Mouse (Mus musculus): Measurements from ENCODE around the gene Cep83. TPM values are rescaled to one million over a fixed set of nuclear protein-coding genes. Genes with fewer than 3 reads are reported as not detected.
A peak's percentile ranks its signal among the peaks of the same experiment; 100 is the strongest.

The Cep83 gene
- total and polyA plus RNA-seq, 3 experiments = 5.3 to 21.2 (median 18.8) TPM

- TF ChIP-seq CTCF (IDR thresholded peaks at IDR 0.05) (no peak), POLR2A (IDR thresholded peaks at IDR 0.05; ENCODE audit: insufficient read depth, low read depth, low read length) (no peak), EP300 (IDR thresholded peaks at IDR 0.05; ENCODE audit: insufficient read depth, low read depth, low read length) (no peak)
- Histone ChIP-seq H3K27ac (no peak overlapping the region), H3K4me1 (ENCODE audit: control insufficient read depth, insufficient read depth, low read length) (no peaks in the 10 kb centered on the region), H3K9ac (ENCODE audit: low read depth, low read length) (no peak overlapping the region), H3K79me2 (replicated peaks; ENCODE audit: control insufficient read depth, insufficient read depth, low read length) (no peaks in the 10 kb centered on the region), H3K4me3 (no peak overlapping the region), H3K27me3 (ENCODE audit: control insufficient read depth, insufficient read depth, low read length) (no peaks in the 10 kb centered on the region), H3K36me3 (ENCODE audit: control insufficient read depth, insufficient read depth, low read length) (no peaks in the 10 kb centered on the region)
- no peak for DNase-seq
- WGBS = 41% methylated on average over 2 of the region's 2 CpGs
- intact Hi-C loops (cut with DNase I) = no loop called here
These were observed 51.8 kb downstream of the Cep83 start for GRCm38 (mm10) chr10:94740221-94740620.

- Histone ChIP-seq H3K4me3 (no peak overlapping the region), H3K36me3 (ENCODE audit: control insufficient read depth, insufficient read depth, low read length) (no peaks in the 10 kb centered on the region), H3K9ac (ENCODE audit: low read depth, low read length) (no peak overlapping the region), H3K4me1 (ENCODE audit: control insufficient read depth, insufficient read depth, low read length) (no peaks in the 10 kb centered on the region), H3K27ac (no peak overlapping the region), H3K79me2 (replicated peaks; ENCODE audit: control insufficient read depth, insufficient read depth, low read length) (no peaks in the 10 kb centered on the region), H3K27me3 (ENCODE audit: control insufficient read depth, insufficient read depth, low read length) (no peaks in the 10 kb centered on the region)
- no peak for TF ChIP-seq CTCF (IDR thresholded peaks at IDR 0.05)
- no peak for TF ChIP-seq POLR2A (IDR thresholded peaks at IDR 0.05; ENCODE audit: insufficient read depth, low read depth, low read length)
- TF ChIP-seq EP300 (IDR thresholded peaks at IDR 0.05; ENCODE audit: insufficient read depth, low read depth, low read length) = no peak
- no peak for DNase-seq
- intact Hi-C loops (cut with DNase I) = no loop called here
- 96% methylated on average over 3 of the region's 3 CpGs for WGBS
These were observed 53.0 kb downstream of the Cep83 start for GRCm38 (mm10) chr10:94741459-94741858.

DNA sequence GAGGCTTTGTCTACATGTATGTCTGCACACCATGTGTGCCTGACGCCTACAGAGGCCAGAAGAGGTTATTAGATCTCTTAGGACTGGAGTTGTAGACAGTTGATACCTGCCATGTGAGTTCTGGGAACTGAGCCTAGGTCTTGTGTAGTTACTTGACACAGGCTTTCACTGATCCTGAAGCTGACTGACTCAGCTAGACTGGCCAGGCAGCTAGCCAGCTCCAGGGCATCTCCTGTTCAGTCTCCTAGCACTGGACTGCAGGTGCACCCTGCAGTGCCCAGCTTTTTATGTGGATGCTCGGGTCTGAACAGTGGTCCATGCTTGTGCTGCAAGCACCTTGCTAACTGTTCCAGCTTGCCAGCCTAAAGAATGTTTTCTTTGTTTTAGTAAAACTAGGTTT, 58.6 kb downstream of the Cep83 start:
- 80% methylated on average over 2 of the region's 2 CpGs for WGBS

DNA sequence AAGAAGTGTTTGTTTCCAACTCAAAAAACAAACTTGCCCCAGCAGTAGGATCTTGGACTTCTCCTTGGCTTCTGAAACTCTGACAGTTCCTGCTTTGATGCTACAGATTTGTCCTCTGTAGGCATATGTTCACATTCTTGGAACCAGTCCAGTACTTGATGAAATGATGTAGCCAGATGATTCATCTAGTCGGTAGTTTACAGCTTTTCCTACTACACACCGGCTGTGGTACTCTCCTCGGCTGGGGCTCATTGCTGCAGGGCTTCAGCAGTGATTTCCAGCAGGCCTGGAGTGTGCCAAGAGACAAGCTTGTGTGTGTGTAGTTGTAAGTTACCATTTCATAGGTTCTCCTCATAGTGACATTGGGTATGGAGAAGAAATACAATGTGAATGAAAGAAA, 83.0 kb downstream of the Cep83 start:
- TF ChIP-seq CTCF (IDR thresholded peaks at IDR 0.05) = no peak
- no peak for TF ChIP-seq POLR2A (IDR thresholded peaks at IDR 0.05; ENCODE audit: insufficient read depth, low read depth, low read length)
- no peak for TF ChIP-seq EP300 (IDR thresholded peaks at IDR 0.05; ENCODE audit: insufficient read depth, low read depth, low read length)
- H3K79me2 ChIP-seq (replicated peaks; ENCODE audit: control insufficient read depth, insufficient read depth, low read length) = no peaks in the 10 kb centered on the region
- H3K9ac ChIP-seq (ENCODE audit: low read depth, low read length) = no peak overlapping the region
- intact Hi-C loops (cut with DNase I) = loop anchor here (5.0 kb wide), 1 partner anchor 149 kb away; no protein-coding TSS in a partner anchor
- DNase-seq = no peak
- no peak overlapping the region for H3K27ac ChIP-seq
- WGBS = 31% methylated on average over 3 of the region's 3 CpGs
- H3K27me3 ChIP-seq (ENCODE audit: control insufficient read depth, insufficient read depth, low read length) = no peaks in the 10 kb centered on the region
- no peaks in the 10 kb centered on the region; the same call in 1 of the 2 replicates for H3K36me3 ChIP-seq (ENCODE audit: control insufficient read depth, insufficient read depth, low read length)
- H3K4me3 ChIP-seq = no peak overlapping the region
- no peaks in the 10 kb centered on the region for H3K4me1 ChIP-seq (ENCODE audit: control insufficient read depth, insufficient read depth, low read length)

More for the DNA sequence above, 58.6 kb downstream of the Cep83 start:
- Histone ChIP-seq H3K27me3 (ENCODE audit: control insufficient read depth, insufficient read depth, low read length) (no peaks in the 10 kb centered on the region), H3K36me3 (ENCODE audit: control insufficient read depth, insufficient read depth, low read length) (no peaks in the 10 kb centered on the region), H3K4me3 (no peak overlapping the region), H3K79me2 (replicated peaks; ENCODE audit: control insufficient read depth, insufficient read depth, low read length) (no peaks in the 10 kb centered on the region), H3K4me1 (ENCODE audit: control insufficient read depth, insufficient read depth, low read length) (no peaks in the 10 kb centered on the region), H3K27ac (no peak overlapping the region), H3K9ac (ENCODE audit: low read depth, low read length) (no peak overlapping the region)
- intact Hi-C loops (cut with DNase I) = no loop called here
- peak; percentile 17 to 25 for DNase-seq
- TF ChIP-seq POLR2A (IDR thresholded peaks at IDR 0.05; ENCODE audit: insufficient read depth, low read depth, low read length) (no peak), EP300 (IDR thresholded peaks at IDR 0.05; ENCODE audit: insufficient read depth, low read depth, low read length) (no peak), CTCF (IDR thresholded peaks at IDR 0.05) (no peak)

DNA sequence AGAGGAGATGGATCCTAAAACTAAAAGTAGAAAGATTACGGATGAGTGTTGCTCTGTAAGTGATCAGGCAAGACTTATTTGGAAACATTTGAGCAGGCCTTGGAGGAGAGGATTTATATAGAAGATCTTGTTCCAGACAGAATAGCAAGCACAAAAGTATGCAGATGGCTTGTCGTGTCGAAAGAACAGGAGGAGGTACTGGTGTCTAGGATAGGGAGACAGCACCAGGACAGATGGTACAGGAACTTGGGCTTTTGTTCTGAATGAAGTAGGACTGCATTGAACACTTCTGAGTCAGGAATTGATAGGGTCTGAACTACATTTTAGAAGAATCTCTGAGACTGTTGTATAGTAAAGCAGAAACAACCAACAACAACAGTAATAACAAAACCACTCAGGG, 89.1 kb downstream of the Cep83 start:
- H3K4me1 ChIP-seq (ENCODE audit: control insufficient read depth, insufficient read depth, low read length) = no peaks in the 10 kb centered on the region
- H3K4me3 ChIP-seq = no peak overlapping the region
- no peaks in the 10 kb centered on the region for H3K36me3 ChIP-seq (ENCODE audit: control insufficient read depth, insufficient read depth, low read length)
- intact Hi-C loops (cut with DNase I) = no loop called here
- TF ChIP-seq CTCF (IDR thresholded peaks at IDR 0.05) = no peak
- no peaks in the 10 kb centered on the region for H3K79me2 ChIP-seq (replicated peaks; ENCODE audit: control insufficient read depth, insufficient read depth, low read length)
- H3K27ac ChIP-seq = no peak overlapping the region
- WGBS = 96% methylated on average over 3 of the region's 3 CpGs
- DNase-seq = no peak
- no peak overlapping the region for H3K9ac ChIP-seq (ENCODE audit: low read depth, low read length)
- no peaks in the 10 kb centered on the region for H3K27me3 ChIP-seq (ENCODE audit: control insufficient read depth, insufficient read depth, low read length)

- Histone ChIP-seq H3K4me1 (ENCODE audit: control insufficient read depth, insufficient read depth, low read length) (no peaks in the 10 kb centered on the region), H3K79me2 (replicated peaks; ENCODE audit: control insufficient read depth, insufficient read depth, low read length) (no peaks in the 10 kb centered on the region), H3K36me3 (ENCODE audit: control insufficient read depth, insufficient read depth, low read length) (no peaks in the 10 kb centered on the region), H3K27me3 (ENCODE audit: control insufficient read depth, insufficient read depth, low read length) (no peaks in the 10 kb centered on the region), H3K9ac (ENCODE audit: low read depth, low read length) (no peak overlapping the region), H3K4me3 (no peak overlapping the region), H3K27ac (no peak overlapping the region)
- DNase-seq = no peak
- TF ChIP-seq EP300 (IDR thresholded peaks at IDR 0.05; ENCODE audit: insufficient read depth, low read depth, low read length) (no peak), CTCF (IDR thresholded peaks at IDR 0.05) (no peak), POLR2A (IDR thresholded peaks at IDR 0.05; ENCODE audit: insufficient read depth, low read depth, low read length) (no peak)
- intact Hi-C loops (cut with DNase I) = no loop called here
- WGBS = 93% methylated on average over 4 of the region's 4 CpGs
These were observed 90.9 kb downstream of the Cep83 start for GRCm38 (mm10) chr10:94779319-94779718.

Measured in heart, adult 2 months (tissue).